In the genomic region with DNA sequence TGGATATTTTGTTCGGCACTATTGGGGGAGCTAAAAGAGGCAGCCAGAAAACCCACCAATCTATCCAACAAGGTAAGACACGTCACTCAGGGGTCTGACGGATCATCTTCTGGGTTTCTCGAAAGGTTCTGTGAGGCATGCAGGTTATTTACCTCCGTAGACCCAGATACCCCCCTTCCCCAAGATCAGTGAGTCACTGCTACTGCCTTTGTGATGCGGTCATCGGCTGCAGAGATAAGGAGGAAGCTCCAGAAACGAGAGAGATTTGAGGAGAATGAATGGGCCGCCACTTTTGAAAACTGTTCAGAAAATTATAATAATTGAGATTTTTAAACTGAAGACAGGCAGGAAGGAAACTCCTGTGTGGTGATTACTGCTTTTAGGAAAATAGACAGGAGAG, we compare ENCODE assay signal across 23 mouse cellular contexts. TPM values are rescaled to one million over a fixed set of nuclear protein-coding genes. Genes with fewer than 3 reads are reported as not detected.
DNase-seq lines count a peak whose midpoint lies in the region; ATAC-seq and TF ChIP-seq lines count a peak whose summit lies in the region.
"Had no signal": no experiment of that assay in that cellular context is flagged by ENCODE, and none has a peak within 500 bp of the region (broad histone marks: within the 10 kb centered on the region; RNA-seq: fewer than 3 reads in every experiment).

No protein-coding gene starts in this region.

- H3K27ac ChIP-seq in MEL (ENCODE audit: control insufficient read depth, low read depth, low read length): no peak overlapping the region; the same call in 1 of the 2 replicates
- H3K27ac ChIP-seq in liver, embryonic 15.5 days (replicated peaks): no peak overlapping the region
- H3K27ac ChIP-seq: forebrain, embryonic 12.5 days; forebrain, embryonic 15.5 days; heart, adult 2 months; heart, embryonic 10.5 days; heart, embryonic 13.5 days; hindbrain, embryonic 14.5 days; hindbrain, postnatal 0 days had no signal

- peak overlapping the region; percentile 63 for H3K4me3 ChIP-seq in erythroblast, embryonic 14.5 days (replicated peaks)
- peak overlapping the region; percentile 5 to 32; a peak in 2 of 4 replicates for H3K4me3 ChIP-seq in MEL (ENCODE audit: control insufficient read depth in 1 of 2, insufficient read depth in 1 of 2, low read depth in 2 of 2, low read length in 2 of 2)
- H3K4me3 ChIP-seq in liver, embryonic 15.5 days (replicated peaks): peak overlapping the region; percentile 49
- H3K4me3 ChIP-seq: forebrain, embryonic 12.5 days; forebrain, embryonic 15.5 days; heart, adult 2 months; heart, embryonic 10.5 days; heart, embryonic 13.5 days had no signal

- peaks cover 12% of the 10 kb centered on the region; the same call in 1 of the 2 replicates for H3K9me3 ChIP-seq in erythroblast, embryonic 14.5 days (ENCODE audit: control insufficient read depth, low read length)
- H3K9me3 ChIP-seq in MEL (replicated peaks; ENCODE audit: insufficient read depth, low read length): no peaks in the 10 kb centered on the region
- no peaks in the 10 kb centered on the region for H3K9me3 ChIP-seq in liver, embryonic 15.5 days (replicated peaks)
- H3K9me3 ChIP-seq: forebrain, embryonic 12.5 days; forebrain, embryonic 15.5 days; G1E; heart, embryonic 10.5 days; heart, embryonic 13.5 days had no signal

- H3K4me1 ChIP-seq in erythroblast, embryonic 14.5 days (ENCODE audit: control insufficient read depth): peaks cover 58% of the 10 kb centered on the region
- H3K4me1 ChIP-seq in MEL (ENCODE audit: control insufficient read depth in 1 of 2, insufficient read depth in 2 of 2, low read length in 2 of 2): peaks cover 10 to 33% of the 10 kb centered on the region in 2 experiments
- H3K4me1 ChIP-seq in liver, embryonic 15.5 days (replicated peaks): peaks cover 47% of the 10 kb centered on the region
- H3K4me1 ChIP-seq: forebrain, embryonic 12.5 days had no signal

- TF ChIP-seq POLR2A in MEL (IDR thresholded peaks at IDR 0.05; ENCODE audit: control insufficient read depth in 1 of 2, insufficient read depth in 1 of 2, low read depth in 1 of 2, low read length in 2 of 2, poor library complexity in 1 of 2): no peak

- no peak for TF ChIP-seq EP300 in MEL (IDR thresholded peaks at IDR 0.05; ENCODE audit: low read depth in 1 of 2, low read length in 2 of 2)

- peaks cover 4% of the 10 kb centered on the region for H3K79me2 ChIP-seq in MEL (ENCODE audit: control insufficient read depth, insufficient read depth, low read length, poor library complexity)

- H3K36me3 ChIP-seq in erythroblast, embryonic 14.5 days (ENCODE audit: control insufficient read depth): peaks cover 5% of the 10 kb centered on the region; the same call in 1 of the 2 replicates
- H3K36me3 ChIP-seq in MEL (ENCODE audit: control insufficient read depth in 1 of 2, insufficient read depth in 2 of 2, low read length in 2 of 2): peaks cover 0 to 22% of the 10 kb centered on the region in 2 experiments; a peak in 2 of 4 replicates
- no peaks in the 10 kb centered on the region for H3K36me3 ChIP-seq in liver, embryonic 15.5 days (replicated peaks)
- H3K36me3 ChIP-seq: forebrain, embryonic 12.5 days; forebrain, embryonic 15.5 days; G1E; heart, embryonic 10.5 days; heart, embryonic 13.5 days had no signal

- H3K4me2 ChIP-seq in liver, embryonic 15.5 days: peak overlapping the region; percentile 66
- H3K4me2 ChIP-seq: forebrain, embryonic 12.5 days; forebrain, embryonic 15.5 days; heart, embryonic 13.5 days; hindbrain, embryonic 14.5 days had no signal

- ATAC-seq in erythroblast, adult 5-6 weeks (replicated peaks; ENCODE audit: low FRiP score, poor library complexity, severe bottlenecking): no peak
- no peak for ATAC-seq in liver, embryonic 15.5 days (ENCODE audit: insufficient read depth)
- ATAC-seq: forebrain, embryonic 15.5 days; hindbrain, postnatal 0 days; inflammation-experienced regulatory T-cells, adult 6 months; intestine, embryonic 16.5 days had no signal

- no peak overlapping the region for H3K9ac ChIP-seq in MEL (ENCODE audit: control insufficient read depth, low read depth, low read length, poor library complexity, severe bottlenecking)
- no peak overlapping the region for H3K9ac ChIP-seq in liver, embryonic 15.5 days
- H3K9ac ChIP-seq: forebrain, embryonic 12.5 days; forebrain, embryonic 15.5 days; heart, embryonic 13.5 days; hindbrain, embryonic 14.5 days had no signal

- TF ChIP-seq CTCF in MEL (IDR thresholded peaks at IDR 0.05 in 2 of 3, conservative IDR thresholded peaks at IDR 0.05 in 1 of 3; ENCODE audit: control insufficient read depth in 1 of 3, insufficient read depth in 1 of 3, low read depth in 2 of 3, low read length in 3 of 3, poor library complexity in 1 of 3, severe bottlenecking in 1 of 3): no peak

- WGBS in liver, embryonic 15.5 days (ENCODE audit: insufficient replicate concordance): 66% methylated on average over 9 of the region's 9 CpGs

- TF ChIP-seq RAD21 in MEL (IDR thresholded peaks at IDR 0.05; ENCODE audit: low read depth, low read length): no peak

- DNase-seq in adrenal gland, adult 2 months: peak; percentile 56
- DNase-seq in adrenal gland, postnatal 4 days (ENCODE audit: low spot score in 2 of 2): no peak
- DNase-seq in MEL (ENCODE audit: low read depth, low spot score): peak; percentile 61
- no peak for DNase-seq in layer of hippocampus, adult 9-11 months
- DNase-seq in thymus, postnatal 14 days: no peak
- DNase-seq: B cell, adult 2 months; cerebellum, adult 18-20 months; cerebellum, adult 9-10 months; gastrocnemius, postnatal 10 days; gastrocnemius, postnatal 36 days; heart, adult 2 months had no signal

- no peaks in the 10 kb centered on the region for H3K27me3 ChIP-seq in erythroblast, embryonic 14.5 days (ENCODE audit: control insufficient read depth)
- no peaks in the 10 kb centered on the region for H3K27me3 ChIP-seq in MEL (ENCODE audit: control insufficient read depth in 1 of 2, insufficient read depth in 2 of 2, low read length in 2 of 2)
- H3K27me3 ChIP-seq in liver, embryonic 15.5 days: no peaks in the 10 kb centered on the region
- H3K27me3 ChIP-seq: forebrain, embryonic 12.5 days; forebrain, embryonic 15.5 days; heart, embryonic 13.5 days had no signal

TF ChIP-seq in MEL, 35 proteins besides CTCF, POLR2A, EP300 and RAD21:
- TF ChIP-seq RCOR1 (IDR thresholded peaks at IDR 0.05; ENCODE audit: low read depth, low read length) (peak; percentile 44; the same call in 1 of the 2 replicates), USF1 (IDR thresholded peaks at IDR 0.05; ENCODE audit: low read depth, low read length) (no peak), JUND (IDR thresholded peaks at IDR 0.05; ENCODE audit: low read depth, low read length) (peak; percentile 23; the same call in 1 of the 2 replicates), TCF12 (IDR thresholded peaks at IDR 0.05; ENCODE audit: low read depth, low read length) (no peak), ZC3H11A (IDR thresholded peaks at IDR 0.05; ENCODE audit: low read depth, low read length) (no peak), GATA1 (IDR thresholded peaks at IDR 0.05; ENCODE audit: low read depth, low read length) (peak; percentile 73)

RNA-seq across cellular contexts. Expression of a gene that starts 4.6 kb away (rescaled TPM):
- total RNA-seq in adrenal gland, adult 2 months (2021): 10 to 100 TPM; 14.2 to 25.1 TPM
- 24.5 and 24.8 TPM in 2 replicates for polyA plus RNA-seq in adrenal gland, adult 2 months (2012; rRNA removed)
- 10 to 100 TPM; 26.3 TPM for total RNA-seq in adrenal gland, postnatal 4 days (2021)
- polyA plus RNA-seq in erythroblast, embryonic 14.5 days (2012): 0.16 and 0.65 TPM in 2 replicates
- total RNA-seq in erythroblast, adult 5-6 weeks (2015; ENCODE audit: low replicate concordance): 2.1 and 4.8 TPM in 2 replicates
- total RNA-seq in erythroblast, adult 5-6 weeks (2017; ENCODE audit: low replicate concordance): 7.8 and 13.7 TPM in 2 replicates
- 15.4 and 21.5 TPM in 2 replicates for total RNA-seq in MEL (2012; rRNA removed)
- 10 to 100 TPM in 1 of 2 experiments, not detected in 1; 20.4 TPM for polyA plus RNA-seq in MEL (2012; ENCODE audit: insufficient read depth in 1 of 2, insufficient read length in 2 of 2, low read depth in 1 of 2, low replicate concordance in 2 of 2, missing spikeins in 1 of 2)
- polyA plus RNA-seq in liver, embryonic 15.5 days (2015; fragmentation: Nextera tagmentation; extraction: Ambion mirVana): 3.7 and 4.1 TPM in 2 replicates

RNA-seq across cellular contexts. Expression of a gene that starts 43.4 kb away (rescaled TPM):
- total RNA-seq in adrenal gland, adult 2 months (2021): 10 to 100 TPM; 14.4 to 18.3 TPM
- polyA plus RNA-seq in adrenal gland, adult 2 months (2012; rRNA removed): 25.1 and 32.5 TPM in 2 replicates
- total RNA-seq in adrenal gland, postnatal 4 days (2021): 10 to 100 TPM; 30.7 to 34.4 TPM
- 0.04 and 0.05 TPM in 2 replicates for polyA plus RNA-seq in erythroblast, embryonic 14.5 days (2012)
- total RNA-seq in erythroblast, adult 5-6 weeks (2015; ENCODE audit: low replicate concordance): 1.2 and 1.9 TPM in 2 replicates
- total RNA-seq in erythroblast, adult 5-6 weeks (2017; ENCODE audit: low replicate concordance): 0.28 TPM in 1 of 2 replicates, not detected in the other
- 0.46 and 0.59 TPM in 2 replicates for total RNA-seq in MEL (2012; rRNA removed)
- polyA plus RNA-seq in MEL (2012; ENCODE audit: insufficient read depth in 1 of 2, insufficient read length in 2 of 2, low read depth in 1 of 2, low replicate concordance in 2 of 2, missing spikeins in 1 of 2): 1 to 10 TPM in 1 of 2 experiments, not detected in 1; 2.5 TPM
- polyA plus RNA-seq in liver, embryonic 15.5 days (2015; fragmentation: Nextera tagmentation; extraction: Ambion mirVana): 0.14 and 0.37 TPM in 2 replicates

RNA-seq across cellular contexts. Expression of a gene that starts 58.8 kb away (rescaled TPM):
- total RNA-seq in adrenal gland, adult 2 months (2021): 100 to 1,000 TPM; 211 to 277 TPM
- polyA plus RNA-seq in adrenal gland, adult 2 months (2012; rRNA removed): 887 and 1,091 TPM in 2 replicates
- total RNA-seq in adrenal gland, postnatal 4 days (2021): 100 to 1,000 TPM; 231 to 238 TPM
- 6.5 and 6.8 TPM in 2 replicates for polyA plus RNA-seq in erythroblast, embryonic 14.5 days (2012)
- 183 and 206 TPM in 2 replicates for total RNA-seq in erythroblast, adult 5-6 weeks (2015; ENCODE audit: low replicate concordance)
- total RNA-seq in erythroblast, adult 5-6 weeks (2017; ENCODE audit: low replicate concordance): 81.3 and 93.7 TPM in 2 replicates
- total RNA-seq in MEL (2012; rRNA removed): 100 and 107 TPM in 2 replicates
- 100 to 1,000 TPM; 233 to 341 TPM for polyA plus RNA-seq in MEL (2012; ENCODE audit: insufficient read depth in 1 of 2, insufficient read length in 2 of 2, low read depth in 1 of 2, low replicate concordance in 2 of 2, missing spikeins in 1 of 2)
- 145 and 148 TPM in 2 replicates for polyA plus RNA-seq in liver, embryonic 15.5 days (2015; fragmentation: Nextera tagmentation; extraction: Ambion mirVana)

Comparison
In these comparisons a context has a peak if more than half of its experiments do, and no peak if none do; other contexts are left out.
1. DNase-seq: peak in adrenal gland, adult 2 months (single experiment) and MEL (single experiment); none in adrenal gland, postnatal 4 days (0 of 2), layer of hippocampus, adult 9-11 months (single experiment) and thymus, postnatal 14 days (single experiment).
2. Peak in every context shown above with its lines, with median percentiles within 50 percentile points of each other: H3K4me3 ChIP-seq.